ENCODE assay signal across 18 mouse cellular contexts in the genomic region with DNA sequence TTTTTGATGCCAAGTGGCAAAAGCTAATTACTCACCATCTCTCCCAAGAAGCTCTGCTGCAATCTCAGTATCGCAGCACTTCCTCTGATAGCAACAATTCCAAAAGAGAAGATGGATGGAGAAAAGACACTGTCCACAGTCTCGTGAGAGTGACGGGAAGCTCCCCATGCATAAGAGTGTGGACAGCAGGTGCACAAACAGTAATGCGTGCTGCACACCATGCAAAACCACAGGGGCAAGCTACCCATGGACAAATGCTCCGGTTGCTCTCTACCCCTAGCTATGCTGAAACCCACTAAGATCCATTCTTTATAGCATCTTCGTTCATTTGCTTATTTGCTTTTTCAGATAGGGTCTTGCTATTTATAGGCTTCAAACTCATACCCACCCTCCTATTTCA. TPM values are rescaled to one million over a fixed set of nuclear protein-coding genes. Genes with fewer than 3 reads are reported as not detected.
DNase-seq lines count a peak whose midpoint lies in the region; TF ChIP-seq lines count a peak whose summit lies in the region.
"Had no signal": no experiment of that assay in that cellular context is flagged by ENCODE, and none has a peak within 500 bp of the region (broad histone marks: within the 10 kb centered on the region; RNA-seq: fewer than 3 reads in every experiment).

No protein-coding gene starts in this region.

- H3K4me2 ChIP-seq in myocyte (ENCODE audit: low read depth): no peak overlapping the region
- H3K4me2 ChIP-seq: embryonic facial prominence, embryonic 13.5 days; embryonic facial prominence, embryonic 15.5 days; forebrain, embryonic 12.5 days had no signal

- H3K79me2 ChIP-seq in myocyte (ENCODE audit: control insufficient read depth, insufficient read depth): no peaks in the 10 kb centered on the region

- peak; percentile 33 for DNase-seq in cerebellum, adult 8-10 months
- no peak for DNase-seq in cerebellum, postnatal 14 days
- peak; percentile 31 for DNase-seq in cerebellum, adult 9-11 months
- no peak for DNase-seq in cerebellum, postnatal 10 days
- DNase-seq in adrenal gland, postnatal 14 days: no peak
- DNase-seq: adrenal gland, adult 2 months; adrenal gland, postnatal 10 days; adrenal gland, postnatal 36 days; cerebellum, adult 11-12 months; embryo, embryonic 11 days had no signal

- no peak for TF ChIP-seq POLR2A in myocyte (IDR thresholded peaks at IDR 0.05; ENCODE audit: insufficient read length, low read depth)

- H3K27me3 ChIP-seq in myocyte (ENCODE audit: control insufficient read depth, insufficient read depth, insufficient read length): no peaks in the 10 kb centered on the region
- H3K27me3 ChIP-seq: embryonic facial prominence, embryonic 13.5 days; embryonic facial prominence, embryonic 15.5 days; forebrain, embryonic 12.5 days had no signal

- peaks cover 88% of the 10 kb centered on the region for H3K36me3 ChIP-seq in myocyte (ENCODE audit: control insufficient read depth, insufficient read depth)

- H3K4me3 ChIP-seq in myocyte: no peak overlapping the region
- H3K4me3 ChIP-seq: embryonic facial prominence, embryonic 13.5 days; embryonic facial prominence, embryonic 15.5 days; erythroblast, embryonic 14.5 days; forebrain, embryonic 10.5 days; forebrain, embryonic 12.5 days had no signal

- H3ac ChIP-seq in myocyte (ENCODE audit: control insufficient read depth, insufficient read length): no peak overlapping the region

TF ChIP-seq in myocyte, 11 proteins besides CTCF, POLR2A, EP300 and RAD21:
- TF ChIP-seq POLR2AphosphoS2 (IDR thresholded peaks at IDR 0.05; ENCODE audit: insufficient read length, low read depth) (peak; percentile 40), MYOG (IDR thresholded peaks at IDR 0.05; ENCODE audit: control insufficient read depth in 1 of 3, insufficient read depth in 1 of 3, insufficient read length in 2 of 3, low read depth in 2 of 3) (peak in 2 of 3 experiments; percentile 22 to 50), TCF12 (IDR thresholded peaks at IDR 0.05; ENCODE audit: insufficient read depth, poor library complexity, severe bottlenecking) (no peak), MYOD1 (IDR thresholded peaks at IDR 0.05; ENCODE audit: control insufficient read depth in 1 of 3, insufficient read length in 2 of 3, low read depth in 2 of 3) (peak in 2 of 3 experiments; percentile 67)

RNA-seq across cellular contexts. Expression of a gene that starts 28.2 kb away (rescaled TPM):
- 6.9 TPM for polyA plus RNA-seq in myocyte (2012; fragmentation: generic; extraction: Trizol)
- total RNA-seq in adrenal gland, postnatal 14 days (2021): 25.0 and 25.9 TPM in 2 replicates

RNA-seq across cellular contexts. Expression of a gene that starts 46.5 kb away (rescaled TPM):
- 0.19 TPM for polyA plus RNA-seq in myocyte (2012; fragmentation: generic; extraction: Trizol)
- 4.1 and 7.3 TPM in 2 replicates for total RNA-seq in adrenal gland, postnatal 14 days (2021)
- total RNA-seq: common myeloid progenitor, adult 5-6 weeks; MEL had no signal

Comparison
In these comparisons a context has a peak if more than half of its experiments do, and no peak if none do; other contexts are left out.
1. DNase-seq: peak in cerebellum, adult 8-10 months (single experiment) and cerebellum, adult 9-11 months (single experiment); none in cerebellum, postnatal 14 days (0 of 2), cerebellum, postnatal 10 days (0 of 2) and adrenal gland, postnatal 14 days (single experiment).